Mouse (Mus musculus) intestine, postnatal 0 days (tissue): Measurements from ENCODE around the gene Gm5737. TPM values are rescaled to one million over a fixed set of nuclear protein-coding genes. Genes with fewer than 3 reads are reported as not detected.
A peak's percentile ranks its signal among the peaks of the same experiment; 100 is the strongest.

Source experiments
- ATAC-seq: fragments of 200-750 bp; cut with Nextera tagmentation; 2 replicates; pipeline ENCODE4 v1.8.0; 2017; ENCODE audit warnings: mild to moderate bottlenecking, moderate TSS enrichment, moderate library complexity
- H3K27ac ChIP-seq: fragments of 300-500 bp; sonication (generic); 2 replicates; pipeline ENCODE4 v1.5.1; 2014; ENCODE audit warnings: mild to moderate bottlenecking, low read depth, low read length, moderate library complexity
- H3K27me3 ChIP-seq: fragments of 300-500 bp; sonication (generic); replicated peaks from 2 replicates; pipeline ENCODE4 v1.6.1; 2014; ENCODE audit warnings: low read length, mixed read lengths; ENCODE audit not compliant: control insufficient read depth, insufficient read depth
- H3K36me3 ChIP-seq: fragments of 300-500 bp; sonication (generic); 2 replicates; pipeline ENCODE4 v1.6.1; 2014; ENCODE audit warnings: mild to moderate bottlenecking, moderate library complexity; ENCODE audit not compliant: control insufficient read depth, insufficient read depth
- H3K4me1 ChIP-seq: fragments of 300-500 bp; sonication (generic); replicated peaks from 2 replicates; pipeline ENCODE4 v1.6.1; 2014; ENCODE audit warnings: antibody characterized with exemption, low read length, mixed read lengths; ENCODE audit not compliant: control insufficient read depth, insufficient read depth
- H3K4me2 ChIP-seq: fragments of 300-500 bp; sonication (generic); replicated peaks from 2 replicates; pipeline ENCODE4 v1.6.1; 2014; ENCODE audit warnings: low read depth, mild to moderate bottlenecking, moderate library complexity
- H3K4me3 ChIP-seq: fragments of 300-500 bp; sonication (generic); 2 replicates; pipeline ENCODE4 v1.5.1; 2014; ENCODE audit warnings: low read depth, low read length
- H3K9ac ChIP-seq: fragments of 300-500 bp; sonication (generic); 2 replicates; pipeline ENCODE4 v1.6.1; 2014; ENCODE audit warnings: mild to moderate bottlenecking, low read depth, low read length
- H3K9me3 ChIP-seq: fragments of 300-500 bp; sonication (generic); 2 replicates; pipeline ENCODE4 v1.6.1; 2016; ENCODE audit warnings: mixed run types; ENCODE audit not compliant: control insufficient read depth
- CTCF ChIP-seq: sonication (generic); IDR thresholded peaks from 2 replicates; pipeline ENCODE4 v1.5.1; 2016; ENCODE audit warnings: low read depth, mild to moderate bottlenecking, control low read depth, antibody characterized with exemption, moderate library complexity
- WGBS: fragments of 180-500 bp; shearing (Covaris S2); extraction: QIAGEN DNeasy Blood & Tissue Kit; methylation state at CpG from one replicate; pipeline ENCODE4 v1.1.7; 2014; 5-methylcytosine and 5-hydroxymethylcytosine counted together
- polyA plus RNA-seq: library from polyadenylated mRNA; unstranded; fragments of >200 nt; fragmentation: Nextera tagmentation; extraction: Ambion mirVana; gene quantifications from 2 replicates; pipeline ENCODE4 v1.2.1, GENCODE M21; 2015

Gene Gm5737
- polyA plus RNA-seq, 1 experiment from 2014 or later, result not detected

GRCm38 (mm10) chr7:120809705-120810104, 2.5 kb upstream of the Gm5737 start:
- Histone ChIP-seq H3K4me2 (peak overlapping the region; percentile 64), H3K27ac (no peak overlapping the region), H3K36me3 (no peaks in the 10 kb centered on the region), H3K9me3 (no peaks in the 10 kb centered on the region), H3K4me1 (0 out of 2 replicates have a peak, but pooled peaks cover 2% of the 10 kb centered on the region), H3K4me3 (peak overlapping the region; percentile 22; the same call in 1 of the 2 replicates), H3K27me3 (no peaks in the 10 kb centered on the region), H3K9ac (no peak overlapping the region)
- no peak for TF ChIP-seq CTCF
- 3% methylated on average over 27 of the region's 27 CpGs for WGBS
- ATAC-seq, result peak; percentile 26; the same call in 1 of the 2 replicates

- H3K4me3 ChIP-seq, result no peak overlapping the region
- H3K4me1 ChIP-seq, result no peaks in the 10 kb centered on the region
- no peak overlapping the region for H3K27ac ChIP-seq
- TF ChIP-seq CTCF, result no peak
- 92% methylated on average over 6 of the region's 6 CpGs for WGBS
- no peak overlapping the region for H3K4me2 ChIP-seq
- H3K9ac ChIP-seq, result no peak overlapping the region
- ATAC-seq, result no peak
- no peaks in the 10 kb centered on the region for H3K9me3 ChIP-seq
- H3K36me3 ChIP-seq, result no peaks in the 10 kb centered on the region
- no peaks in the 10 kb centered on the region for H3K27me3 ChIP-seq
Measured at GRCm38 (mm10) chr7:120817552-120817951, 5.4 kb downstream of the Gm5737 start.

- Histone ChIP-seq H3K4me3 (no peak overlapping the region), H3K4me1 (no peaks in the 10 kb centered on the region), H3K36me3 (no peaks in the 10 kb centered on the region), H3K9ac (no peak overlapping the region), H3K27me3 (no peaks in the 10 kb centered on the region), H3K4me2 (no peak overlapping the region), H3K27ac (no peak overlapping the region), H3K9me3 (no peaks in the 10 kb centered on the region)
- TF ChIP-seq CTCF, result no peak
- ATAC-seq, result no peak
- WGBS, result 85% methylated on average over 4 of the region's 4 CpGs
Measured at GRCm38 (mm10) chr7:120819386-120819785, 7.2 kb downstream of the Gm5737 start.

GRCm38 (mm10) chr7:120823248-120823647, 11.1 kb downstream of the Gm5737 start:
- WGBS, result 22% methylated on average over 5 of the region's 5 CpGs
- peak; percentile 93 for TF ChIP-seq CTCF
- Histone ChIP-seq H3K27ac (no peak overlapping the region), H3K4me3 (no peak overlapping the region), H3K4me1 (no peaks in the 10 kb centered on the region), H3K4me2 (no peak overlapping the region), H3K9me3 (no peaks in the 10 kb centered on the region), H3K9ac (no peak overlapping the region), H3K36me3 (no peaks in the 10 kb centered on the region), H3K27me3 (no peaks in the 10 kb centered on the region)
- no peak for ATAC-seq

- TF ChIP-seq CTCF, result no peak
- no peaks in the 10 kb centered on the region for H3K27me3 ChIP-seq
- H3K9me3 ChIP-seq, result no peaks in the 10 kb centered on the region
- 70% methylated on average over 2 of the region's 2 CpGs for WGBS
- no peak for ATAC-seq
- H3K4me2 ChIP-seq, result no peak overlapping the region
- no peak overlapping the region for H3K27ac ChIP-seq
- no peak overlapping the region for H3K9ac ChIP-seq
- no peaks in the 10 kb centered on the region for H3K4me1 ChIP-seq
- no peak overlapping the region for H3K4me3 ChIP-seq
- no peaks in the 10 kb centered on the region for H3K36me3 ChIP-seq
Measured at GRCm38 (mm10) chr7:120825097-120825496, 12.9 kb downstream of the Gm5737 start.

- ATAC-seq, result peak; percentile 50
- H3K36me3 ChIP-seq, result no peaks in the 10 kb centered on the region
- H3K27me3 ChIP-seq, result no peaks in the 10 kb centered on the region
- H3K4me1 ChIP-seq, result no peaks in the 10 kb centered on the region; the same call in 1 of the 2 replicates
- TF ChIP-seq CTCF, result peak; percentile 86
- H3K4me3 ChIP-seq, result no peak overlapping the region
- no peaks in the 10 kb centered on the region for H3K9me3 ChIP-seq
- WGBS, result 26% methylated on average over 3 of the region's 3 CpGs
- no peak overlapping the region for H3K4me2 ChIP-seq
- H3K9ac ChIP-seq, result no peak overlapping the region
- no peak overlapping the region for H3K27ac ChIP-seq
Measured at GRCm38 (mm10) chr7:120826408-120826807, 14.2 kb downstream of the Gm5737 start.
